Mouse (Mus musculus) heart, adult 2 months (tissue): ENCODE measurements at regions not wholly inside any gene's neighbourhood (a gene's known extent, or its start where the extent isn't known, plus 50 kb on each side); places are given as distances from the start of the nearest gene placed in this dataset.

Experiments used
- CTCF ChIP-seq: fragments of 200-600 bp; IDR thresholded peaks from 2 replicates; pipeline ENCODE4 v1.8.1; 2022; ENCODE audit warnings: antibody characterized with exemption, mild to moderate bottlenecking, moderate library complexity
- EP300 ChIP-seq: fragments of 200-500 bp; IDR thresholded peaks from 2 replicates; pipeline ENCODE4 v1.6.1; 2011; ENCODE audit warnings: low read depth, low read length, control low read depth; ENCODE audit not compliant: insufficient read depth
- POLR2A ChIP-seq: fragments of 200-500 bp; IDR thresholded peaks from 2 replicates; pipeline ENCODE4 v1.6.1; 2011; ENCODE audit warnings: mild to moderate bottlenecking, low read depth, low read length, control low read depth; ENCODE audit not compliant: insufficient read depth

GRCm38 (mm10) chr19:59585835-59586234 is 127.7 kb downstream of the Emx2 start:
- TF ChIP-seq POLR2A, result no peak
- TF ChIP-seq CTCF, result no peak
- TF ChIP-seq EP300, result no peak
